Mouse (Mus musculus) left cerebral cortex, postnatal 25 days (tissue): ENCODE results near the gene Dcun1d2. TPM values are rescaled to one million over a fixed set of nuclear protein-coding genes. Genes with fewer than 3 reads are reported as not detected.

ENCODE experiments used
- DNase-seq, 2 experiments: peaks; one replicate each; pipeline ENCODE4 v3.0.0; 2022; ENCODE audit warnings: low spot score in 2 of 2, mixed read lengths in 1 of 2
- intact Hi-C: fragments of 180-260 bp; cut with DNase I; formaldehyde crosslinking; loops from one replicate; pipeline ENCODE4 v1.15.1; 2025
- total RNA-seq, 2 experiments: library from RNA; stranded (reverse); gene quantifications; 2 replicates each; pipeline ENCODE4 v1.2.3; 2021

Gene Dcun1d2
- total RNA-seq, 2 experiments from 2014 or later, result 40.7 to 43.3 TPM

- intact Hi-C loops, result loop anchor here (5.0 to 10.0 kb wide), 4 partner anchors 51 to 319 kb away; partner anchors contain the start of genes Cul4a and Pcid2
- DNase-seq, result peak; percentile 81 to 90
Measured at GRCm38 (mm10) chr8:13213479-13214268, 74.3 kb downstream of the Dcun1d2 start.

GRCm38 (mm10) chr8:13209770-13210169 lies 78.2 kb downstream of the Dcun1d2 start:
- intact Hi-C loops, result loop anchor here (5.0 to 10.0 kb wide), 4 partner anchors 47 to 315 kb away; partner anchors contain the start of genes Cul4a and Pcid2
- DNase-seq, result no peak

GRCm38 (mm10) chr8:13208627-13209355 lies 79.1 kb downstream of the Dcun1d2 start:
- no peak for DNase-seq
- intact Hi-C loops, result no loop called here

GRCm38 (mm10) chr8:13206290-13206689 lies 81.6 kb downstream of the Dcun1d2 start:
- intact Hi-C loops, result no loop called here
- no peak for DNase-seq

Other genes starting within 250 kb of the Dcun1d2 start
- gene Proz, start 227.2 kb downstream of the Dcun1d2 start, total RNA-seq, result not detected
- 10 to 100 TPM; 28.1 to 30.0 TPM for gene Pcid2, start 182.7 kb downstream of the Dcun1d2 start, total RNA-seq
- gene Cul4a, start 182.5 kb downstream of the Dcun1d2 start, total RNA-seq, result 10 to 100 TPM; 54.2 to 54.6 TPM
- 100 to 1,000 TPM; 285 to 291 TPM for gene Lamp1, start 129.0 kb downstream of the Dcun1d2 start, total RNA-seq
- 1 to 10 TPM; 4.0 to 4.9 TPM for gene Grtp1, start 87.5 kb downstream of the Dcun1d2 start, total RNA-seq
- 1 to 10 TPM in 1 of 2 experiments, under 1 TPM in 1; 0.60 to 1.4 TPM for gene Adprhl1, start 34.0 kb downstream of the Dcun1d2 start, total RNA-seq
- 10 to 100 TPM; 48.0 to 56.1 TPM for gene Tmco3, start 59 bp upstream of the Dcun1d2 start, total RNA-seq
- 10 to 100 TPM; 65.7 to 66.9 TPM for gene Tfdp1, start 50.6 kb upstream of the Dcun1d2 start, total RNA-seq
- not detected for gene Atp4b, start 108.7 kb upstream of the Dcun1d2 start, total RNA-seq
- not detected for gene Grk1, start 117.0 kb upstream of the Dcun1d2 start, total RNA-seq
- 1 to 10 TPM; 5.0 to 5.6 TPM for gene Tmem255b, start 147.1 kb upstream of the Dcun1d2 start, total RNA-seq
- 10 to 100 TPM; 97.5 to 98.9 TPM for gene Gas6, start 206.4 kb upstream of the Dcun1d2 start, total RNA-seq